Mouse (Mus musculus) CH12.LX (cell line): Measurements from ENCODE around the gene Cry2. TPM values are rescaled to one million over a fixed set of nuclear protein-coding genes. Genes with fewer than 3 reads are reported as not detected.
A peak's percentile ranks its signal among the peaks of the same experiment; 100 is the strongest.

Experiments
- DNase-seq: peaks from one replicate; pipeline ENCODE4 v3.0.0-alpha.2; 2013; ENCODE audit errors: extremely low read depth
- H3K27ac ChIP-seq: 2 replicates; pipeline ENCODE4 v1.5.1; 2012; ENCODE audit warnings: low read depth, mild to moderate bottlenecking, control low read depth, moderate library complexity; ENCODE audit not compliant: insufficient read depth
- H3K27me3 ChIP-seq: replicated peaks from 2 replicates; pipeline ENCODE3; 2012; ENCODE audit warnings: inconsistent platforms
- H3K36me3 ChIP-seq, 2 experiments: replicated peaks in 1 of 2; 2 replicates each; pipeline versions ENCODE3 to v1.6.1; 2012; ENCODE audit warnings: inconsistent platforms in 1 of 2, low read length in 1 of 2, mild to moderate bottlenecking in 1 of 2, mixed read lengths in 1 of 2, moderate library complexity in 1 of 2; ENCODE audit not compliant: control insufficient read depth in 1 of 2, insufficient read depth in 1 of 2
- H3K4me1 ChIP-seq, 2 experiments: 2 replicates each; pipeline ENCODE4 v1.6.1; 2012; ENCODE audit warnings: inconsistent platforms in 1 of 2, moderate library complexity in 1 of 2; ENCODE audit not compliant: insufficient read depth in 2 of 2, control insufficient read depth in 1 of 2
- H3K4me2 ChIP-seq: 2 replicates; pipeline ENCODE4 v1.6.1; 2012; ENCODE audit warnings: low read depth, mild to moderate bottlenecking, control low read depth; ENCODE audit not compliant: poor library complexity, insufficient read depth, severe bottlenecking
- H3K4me3 ChIP-seq, 3 experiments: fragments of 150-350 bp in 1 of 3; sonication (generic) in 1 of 3; replicated peaks in 1 of 3; 2 replicates each; pipeline versions ENCODE3 to v1.5.1; 2011 to 2012; ENCODE audit warnings: low read depth in 2 of 3, low read length in 2 of 3, mild to moderate bottlenecking in 2 of 3, moderate library complexity in 2 of 3, control low read depth in 1 of 3, improper control_type of control experiment in 1 of 3, inconsistent platforms in 1 of 3, mixed read lengths in 1 of 3; ENCODE audit not compliant: poor library complexity in 1 of 3
- H3K79me2 ChIP-seq: replicated peaks from 2 replicates; pipeline ENCODE4 v1.6.1; 2012; ENCODE audit warnings: mild to moderate bottlenecking, moderate library complexity; ENCODE audit not compliant: control insufficient read depth, poor library complexity, insufficient read depth, severe bottlenecking; ENCODE audit errors: extremely low read depth
- H3K9ac ChIP-seq: 2 replicates; pipeline ENCODE4 v1.6.1; 2012; ENCODE audit warnings: low read depth, mild to moderate bottlenecking, control low read depth, moderate library complexity; ENCODE audit not compliant: insufficient read depth
- H3K9me3 ChIP-seq: replicated peaks from 2 replicates; pipeline ENCODE3; 2012; ENCODE audit warnings: low read length, inconsistent platforms, mixed read lengths
- BHLHE40 ChIP-seq: IDR thresholded peaks from 2 replicates; pipeline ENCODE4 v1.6.1; 2011; ENCODE audit warnings: mild to moderate bottlenecking, low read depth, low read length, improper control_type of control experiment
- CHD1 ChIP-seq: IDR thresholded peaks from 2 replicates; pipeline ENCODE4 v1.6.1; 2012; ENCODE audit warnings: low read depth, low read length, improper control_type of control experiment, inconsistent platforms
- CHD2 ChIP-seq: IDR thresholded peaks from 2 replicates; pipeline ENCODE4 v1.6.1; 2011; ENCODE audit warnings: low read length, improper control_type of control experiment
- ELF1 ChIP-seq: IDR thresholded peaks from 2 replicates; pipeline ENCODE4 v1.6.1; 2014; ENCODE audit warnings: low read depth, mild to moderate bottlenecking, inconsistent platforms, low read length, improper control_type of control experiment
- EP300 ChIP-seq: IDR thresholded peaks from 2 replicates; pipeline ENCODE4 v1.6.1; 2011; ENCODE audit warnings: low read length, improper control_type of control experiment
- ETS1 ChIP-seq: conservative IDR thresholded peaks from 2 replicates; pipeline ENCODE4 v1.6.1; 2012; ENCODE audit warnings: low read depth, mild to moderate bottlenecking, inconsistent platforms, low read length, improper control_type of control experiment, moderate library complexity
- GABPA ChIP-seq: IDR thresholded peaks from 2 replicates; pipeline ENCODE4 v1.6.1; 2012; ENCODE audit warnings: low read depth, low read length, improper control_type of control experiment, inconsistent platforms; ENCODE audit not compliant: insufficient replicate concordance
- HCFC1 ChIP-seq: IDR thresholded peaks from 2 replicates; pipeline ENCODE4 v1.6.1; 2012; ENCODE audit warnings: low read depth, mild to moderate bottlenecking, inconsistent platforms, low read length, improper control_type of control experiment
- IRF4 ChIP-seq: IDR thresholded peaks from 2 replicates; pipeline ENCODE4 v1.6.1; 2014; ENCODE audit warnings: low read depth, mild to moderate bottlenecking, inconsistent platforms, low read length, improper control_type of control experiment
- JUN ChIP-seq: IDR thresholded peaks from 2 replicates; pipeline ENCODE4 v1.6.1; 2011; ENCODE audit warnings: low read depth, mild to moderate bottlenecking, low read length, improper control_type of control experiment, moderate library complexity; ENCODE audit not compliant: insufficient read depth
- JUND ChIP-seq: conservative IDR thresholded peaks from 2 replicates; pipeline ENCODE4 v1.6.1; 2011; ENCODE audit warnings: low read depth, low read length, improper control_type of control experiment
- MAFK ChIP-seq: IDR thresholded peaks from 2 replicates; pipeline ENCODE4 v1.6.1; 2011; ENCODE audit warnings: low read length, improper control_type of control experiment; ENCODE audit not compliant: insufficient replicate concordance
- MAX ChIP-seq: IDR thresholded peaks from 2 replicates; pipeline ENCODE4 v1.6.1; 2011; ENCODE audit warnings: low read length, improper control_type of control experiment
- MAZ ChIP-seq: IDR thresholded peaks from 2 replicates; pipeline ENCODE4 v1.6.1; 2012; ENCODE audit warnings: low read depth, mild to moderate bottlenecking, inconsistent platforms, low read length, improper control_type of control experiment, moderate library complexity
- MXI1 ChIP-seq: IDR thresholded peaks from 2 replicates; pipeline ENCODE4 v1.6.1; 2011; ENCODE audit warnings: mild to moderate bottlenecking, low read depth, low read length, improper control_type of control experiment
- MYC ChIP-seq: IDR thresholded peaks from 2 replicates; pipeline ENCODE4 v1.6.1; 2011; ENCODE audit warnings: low read depth, mild to moderate bottlenecking, improper control_type of control experiment, low read length
- NELFE ChIP-seq: IDR thresholded peaks from 2 replicates; pipeline ENCODE4 v1.6.1; 2011; ENCODE audit warnings: low read depth, low read length, improper control_type of control experiment
- PAX5 ChIP-seq: IDR thresholded peaks from 2 replicates; pipeline ENCODE4 v1.6.1; 2012; ENCODE audit warnings: low read length, inconsistent platforms, mixed read lengths
- POLR2AphosphoS2 ChIP-seq: IDR thresholded peaks from 2 replicates; pipeline ENCODE4 v1.6.1; 2011; ENCODE audit warnings: low read depth, low read length, improper control_type of control experiment
- RCOR1 ChIP-seq: conservative IDR thresholded peaks from 2 replicates; pipeline ENCODE4 v1.6.1; 2012; ENCODE audit warnings: low read depth, mild to moderate bottlenecking, inconsistent platforms, low read length, improper control_type of control experiment
- SIN3A ChIP-seq: IDR thresholded peaks from 2 replicates; pipeline ENCODE4 v1.6.1; 2012; ENCODE audit warnings: low read length, improper control_type of control experiment, inconsistent platforms
- SMC3 ChIP-seq: IDR thresholded peaks from 2 replicates; pipeline ENCODE4 v1.6.1; 2011; ENCODE audit warnings: low read depth, low read length, improper control_type of control experiment
- TBP ChIP-seq: conservative IDR thresholded peaks from 2 replicates; pipeline ENCODE4 v1.6.1; 2011; ENCODE audit warnings: low read depth, low read length, improper control_type of control experiment
- UBTF ChIP-seq: IDR thresholded peaks from 2 replicates; pipeline ENCODE4 v1.6.1; 2012; ENCODE audit warnings: low read depth, mild to moderate bottlenecking, inconsistent platforms, low read length, improper control_type of control experiment, moderate library complexity
- ZKSCAN1 ChIP-seq: IDR thresholded peaks from 2 replicates; pipeline ENCODE4 v1.6.1; 2012; ENCODE audit warnings: low read depth, inconsistent platforms, low read length, improper control_type of control experiment, borderline replicate concordance
- ZMIZ1 ChIP-seq: IDR thresholded peaks from 2 replicates; pipeline ENCODE4 v1.6.1; 2012; ENCODE audit warnings: low read depth, mild to moderate bottlenecking, inconsistent platforms, low read length, improper control_type of control experiment
- ZNF384 ChIP-seq: IDR thresholded peaks from 2 replicates; pipeline ENCODE4 v1.6.1; 2012; ENCODE audit warnings: low read depth, low read length, improper control_type of control experiment, inconsistent platforms
- dilution Hi-C: fragments of 300-500 bp; cut with MboI; formaldehyde crosslinking; loops from 2 replicates; pipeline ENCODE4 v1.14.3; 2020; ENCODE audit warnings: low sequenced_read_pairs; ENCODE audit not compliant: extremely low pct_unique_long_range_greater_than_20kb, extremely low pct_ligation_motif_present
- in situ Hi-C: fragments of 300-500 bp; cut with MboI; formaldehyde crosslinking; loops from 3 replicates; pipeline ENCODE4 v1.14.3; 2019; ENCODE audit warnings: low sequenced_read_pairs, low pct_ligation_motif_present, low pct_unique_long_range_greater_than_20kb, mixed read lengths
- polyA plus RNA-seq: library from polyadenylated mRNA; unstranded; fragments of >175 nt; gene quantifications from 2 replicates; pipeline ENCODE4 v1.2.1, GENCODE M21; 2012; ENCODE audit warnings: low read depth; ENCODE audit not compliant: insufficient read length
- total RNA-seq, 2 experiments: library from RNA; depleted of rRNA; stranded (reverse); fragments of 300-350 nt in 1 of 2; fragments of >200 nt in 1 of 2; gene quantifications; 2 replicates each; pipeline ENCODE4 v1.2.3; 2012 to 2014

Cry2 gene
- total and polyA plus RNA-seq, 3 experiments: 4.3 to 15.9 (median 12.7) TPM

DNA sequence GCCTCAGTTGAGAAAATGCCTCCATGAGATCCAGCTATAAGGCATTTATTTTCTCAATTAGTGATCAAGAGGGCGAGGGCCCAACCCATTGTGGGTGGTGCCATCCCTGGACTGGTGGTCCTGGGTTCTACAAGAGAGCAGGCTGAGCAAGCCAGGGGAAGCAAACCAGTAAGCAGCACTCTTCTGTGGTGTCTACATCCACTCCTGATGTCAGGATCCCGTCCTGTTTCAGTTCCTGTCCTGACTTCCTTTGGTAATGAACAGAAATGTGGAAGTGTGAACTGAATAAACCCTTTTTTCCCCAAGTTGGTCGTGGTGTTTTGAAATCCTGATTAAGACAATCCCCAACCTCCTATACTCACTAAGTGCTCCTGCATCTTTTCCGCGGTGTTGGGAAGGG lies 49.7 kb upstream of the Cry2 start:
- Histone ChIP-seq H3K9ac (no peak overlapping the region), H3K4me2 (no peak overlapping the region), H3K27ac (no peak overlapping the region), H3K36me3 (no peaks in the 10 kb centered on the region), H3K4me1 (peaks cover 9 to 31% of the 10 kb centered on the region in 2 experiments), H3K9me3 (no peaks in the 10 kb centered on the region), H3K79me2 (no peaks in the 10 kb centered on the region), H3K4me3 (no peak overlapping the region), H3K27me3 (peaks cover 79% of the 10 kb centered on the region)
- DNase-seq: no peak
- no peak for TF ChIP-seq SIN3A
- no peak for TF ChIP-seq MXI1
- peak; percentile 30; the same call in 1 of the 2 replicates for TF ChIP-seq IRF4
- TF ChIP-seq EP300: peak; percentile 57; the same call in 1 of the 2 replicates
- TF ChIP-seq UBTF: no peak
- TF ChIP-seq MAFK: no peak
- dilution Hi-C loops: no loop called here
- in situ Hi-C loops: no loop called here

DNA sequence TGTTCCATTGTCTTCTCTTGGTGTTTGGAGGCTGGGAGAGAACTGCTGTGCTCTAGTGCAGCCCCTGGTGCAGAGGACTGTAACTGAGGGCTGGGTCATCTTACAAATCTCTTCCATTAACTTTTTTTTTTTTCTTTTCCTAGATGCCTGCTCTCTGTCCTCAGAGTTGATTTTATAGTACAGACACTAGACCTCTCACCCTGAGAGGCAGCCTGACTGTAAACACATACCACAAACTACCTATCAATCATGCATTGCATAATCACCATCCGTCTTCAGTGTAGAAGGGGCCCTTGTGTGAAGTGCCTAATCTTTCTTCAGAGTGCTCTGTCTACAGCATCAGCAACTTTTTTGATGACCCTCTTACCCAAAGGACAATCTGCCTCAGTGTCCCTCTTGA lies 48.7 kb upstream of the Cry2 start:
- no peak for DNase-seq
- in situ Hi-C loops (no loop called here), dilution Hi-C loops (no loop called here)
- H3K9ac ChIP-seq: no peak overlapping the region
- peaks cover 1% of the 10 kb centered on the region for H3K9me3 ChIP-seq
- no peaks in the 10 kb centered on the region for H3K79me2 ChIP-seq
- no peak overlapping the region for H3K4me2 ChIP-seq
- H3K4me1 ChIP-seq: peaks cover 9 to 31% of the 10 kb centered on the region in 2 experiments
- peaks cover 78% of the 10 kb centered on the region for H3K27me3 ChIP-seq
- H3K4me3 ChIP-seq: no peak overlapping the region
- no peak overlapping the region for H3K27ac ChIP-seq
- no peak for TF ChIP-seq ELF1
- TF ChIP-seq PAX5: no peak
- no peak for TF ChIP-seq NELFE
- no peak for TF ChIP-seq ZKSCAN1
- TF ChIP-seq BHLHE40: no peak
- no peak for TF ChIP-seq MAX
- TF ChIP-seq JUN: no peak
- no peak for TF ChIP-seq RCOR1
- no peak for TF ChIP-seq ZNF384
- H3K36me3 ChIP-seq: no peaks in the 10 kb centered on the region

DNA sequence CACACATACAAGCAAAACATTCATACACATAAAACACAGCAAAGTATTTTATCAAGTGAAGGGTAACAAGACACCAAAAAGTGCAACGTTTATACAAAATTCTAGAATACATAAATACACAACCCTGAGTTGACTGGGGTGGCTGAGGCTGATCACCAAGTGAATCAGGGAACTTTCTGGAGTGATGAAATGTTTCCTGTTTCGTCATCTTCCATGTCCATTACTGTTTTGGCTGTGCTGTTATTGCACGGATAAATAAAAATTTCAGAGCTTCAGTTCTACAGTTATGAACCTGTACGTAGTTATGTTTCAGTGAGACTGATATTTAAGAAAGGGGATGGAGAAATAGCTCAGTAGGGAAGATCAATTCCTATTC lies 44.5 kb upstream of the Cry2 start:
- dilution Hi-C loops: no loop called here
- in situ Hi-C loops: no loop called here
- H3K9ac ChIP-seq: no peak overlapping the region
- no peak overlapping the region for H3K4me2 ChIP-seq
- no peaks in the 10 kb centered on the region for H3K79me2 ChIP-seq
- peaks cover 28% of the 10 kb centered on the region for H3K9me3 ChIP-seq
- no peaks in the 10 kb centered on the region for H3K36me3 ChIP-seq
- H3K4me1 ChIP-seq: peaks cover 0 to 1% of the 10 kb centered on the region in 2 experiments; a peak in 1 of 4 replicates
- peaks cover 57% of the 10 kb centered on the region for H3K27me3 ChIP-seq
- DNase-seq: no peak
- H3K4me3 ChIP-seq: no peak overlapping the region
- no peak overlapping the region for H3K27ac ChIP-seq
- TF ChIP-seq CHD1 (no peak), JUND (no peak), BHLHE40 (no peak), TBP (no peak), HCFC1 (no peak), SMC3 (no peak), GABPA (no peak), MXI1 (no peak), SIN3A (no peak), POLR2AphosphoS2 (no peak), CHD2 (no peak), MAZ (no peak), IRF4 (no peak), ZMIZ1 (no peak), MAFK (no peak), MYC (no peak), ETS1 (no peak), RCOR1 (no peak)
